Comparison of ENCODE assay signal across 17 mouse cellular contexts in genomic region chr8:127214338-127214737, GRCm38 (mm10).
DNase-seq lines count a peak whose midpoint lies in the region; ATAC-seq lines count a peak whose summit lies in the region.
"Had no signal": no experiment of that assay in that cellular context is flagged by ENCODE, and none has a peak within 500 bp of the region (broad histone marks: within the 10 kb centered on the region; RNA-seq: fewer than 3 reads in every experiment).

No protein-coding gene starts in this region.

- WGBS in hindbrain, embryonic 12.5 days, result 67% methylated on average over 8 of the region's 8 CpGs
- WGBS in hindbrain, embryonic 11.5 days, result 91% methylated on average over 8 of the region's 8 CpGs
- 55% methylated on average over 8 of the region's 8 CpGs for WGBS in forebrain, embryonic 11.5 days
- 67% methylated on average over 8 of the region's 8 CpGs for WGBS in limb, embryonic 11.5 days
- WGBS in kidney, embryonic 16.5 days, result 77% methylated on average over 8 of the region's 8 CpGs

- no peak for ATAC-seq in hindbrain, embryonic 12.5 days (ENCODE audit: low FRiP score)
- ATAC-seq in hindbrain, embryonic 11.5 days (ENCODE audit: low FRiP score), result no peak
- peak; percentile 20 for ATAC-seq in forebrain, embryonic 11.5 days (replicated peaks; ENCODE audit: low FRiP score)
- peak; percentile 27; the same call in 1 of the 2 replicates for ATAC-seq in limb, embryonic 11.5 days (ENCODE audit: insufficient number of reproducible peaks, low FRiP score, low TSS enrichment, low read depth)
- no peak for ATAC-seq in kidney, embryonic 16.5 days (ENCODE audit: low FRiP score, low TSS enrichment)
- ATAC-seq in granulocyte monocyte progenitor cell, adult 5-6 weeks (replicated peaks; ENCODE audit: poor library complexity, severe bottlenecking), result no peak

- H3K4me2 ChIP-seq in hindbrain, embryonic 12.5 days (replicated peaks), result no peak overlapping the region
- H3K4me2 ChIP-seq in hindbrain, embryonic 11.5 days (replicated peaks; ENCODE audit: low read depth, low read length), result no peak overlapping the region
- no peak overlapping the region for H3K4me2 ChIP-seq in forebrain, embryonic 11.5 days (ENCODE audit: low read depth, low read length, severe bottlenecking)
- H3K4me2 ChIP-seq in limb, embryonic 11.5 days (ENCODE audit: low read depth, severe bottlenecking), result no peak overlapping the region
- H3K4me2 ChIP-seq in kidney, embryonic 16.5 days (replicated peaks; ENCODE audit: low read depth, low read length), result no peak overlapping the region

- H3K36me3 ChIP-seq in hindbrain, embryonic 12.5 days, result no peaks in the 10 kb centered on the region
- no peaks in the 10 kb centered on the region for H3K36me3 ChIP-seq in hindbrain, embryonic 11.5 days (ENCODE audit: control insufficient read depth, insufficient read depth, low read length)
- no peaks in the 10 kb centered on the region for H3K36me3 ChIP-seq in forebrain, embryonic 11.5 days (ENCODE audit: control insufficient read depth, insufficient read depth, low read length)
- H3K36me3 ChIP-seq in limb, embryonic 11.5 days (ENCODE audit: control insufficient read depth, insufficient read depth, low read length), result no peaks in the 10 kb centered on the region
- H3K36me3 ChIP-seq in kidney, embryonic 16.5 days (ENCODE audit: insufficient read depth, low read length), result no peaks in the 10 kb centered on the region

- H3K27ac ChIP-seq in hindbrain, embryonic 12.5 days, result peak overlapping the region; percentile 66
- H3K27ac ChIP-seq in hindbrain, embryonic 11.5 days (ENCODE audit: low read depth, low read length), result no peak overlapping the region
- peak overlapping the region; percentile 25; the same call in 1 of the 2 replicates for H3K27ac ChIP-seq in forebrain, embryonic 11.5 days (ENCODE audit: low read depth, low read length)
- H3K27ac ChIP-seq in limb, embryonic 11.5 days (replicated peaks; ENCODE audit: low read depth, low read length), result peak overlapping the region; percentile 73
- H3K27ac ChIP-seq in kidney, embryonic 16.5 days (ENCODE audit: low read length), result no peak overlapping the region

- H3K9me3 ChIP-seq in hindbrain, embryonic 12.5 days (replicated peaks), result no peaks in the 10 kb centered on the region
- no peaks in the 10 kb centered on the region for H3K9me3 ChIP-seq in hindbrain, embryonic 11.5 days (ENCODE audit: control insufficient read depth, low read length)
- H3K9me3 ChIP-seq in forebrain, embryonic 11.5 days (ENCODE audit: control insufficient read depth, low read length), result no peaks in the 10 kb centered on the region
- H3K9me3 ChIP-seq in limb, embryonic 11.5 days (ENCODE audit: control insufficient read depth, low read length), result no peaks in the 10 kb centered on the region
- H3K9me3 ChIP-seq in kidney, embryonic 16.5 days (ENCODE audit: low read length), result no peaks in the 10 kb centered on the region

- no peaks in the 10 kb centered on the region for H3K27me3 ChIP-seq in hindbrain, embryonic 12.5 days
- no peaks in the 10 kb centered on the region for H3K27me3 ChIP-seq in hindbrain, embryonic 11.5 days (ENCODE audit: control insufficient read depth, insufficient read depth, low read length)
- H3K27me3 ChIP-seq in forebrain, embryonic 11.5 days (ENCODE audit: control insufficient read depth, insufficient read depth, low read length), result no peaks in the 10 kb centered on the region
- H3K27me3 ChIP-seq in limb, embryonic 11.5 days (ENCODE audit: control insufficient read depth, insufficient read depth, low read length), result no peaks in the 10 kb centered on the region
- H3K27me3 ChIP-seq in kidney, embryonic 16.5 days (ENCODE audit: insufficient read depth, low read length), result no peaks in the 10 kb centered on the region

- no peak overlapping the region for H3K9ac ChIP-seq in hindbrain, embryonic 12.5 days
- H3K9ac ChIP-seq in hindbrain, embryonic 11.5 days (ENCODE audit: low read depth, low read length), result no peak overlapping the region
- no peak overlapping the region for H3K9ac ChIP-seq in forebrain, embryonic 11.5 days (ENCODE audit: low read length)
- H3K9ac ChIP-seq in limb, embryonic 11.5 days (ENCODE audit: low read length), result no peak overlapping the region
- no peak overlapping the region for H3K9ac ChIP-seq in kidney, embryonic 16.5 days (replicated peaks; ENCODE audit: low read length)

- DNase-seq in hindbrain, embryonic 11.5 days (ENCODE audit: low spot score), result no peak
- peak; percentile 27 for DNase-seq in NIH3T3 (ENCODE audit: low read depth)
- no peak for DNase-seq in forebrain, embryonic 11.5 days (ENCODE audit: low spot score)
- no peak for DNase-seq in limb, embryonic 11.5 days (ENCODE audit: low spot score)
- no peak for DNase-seq in adrenal gland, adult (ENCODE audit: inconsistent age in 2 of 2, low spot score in 1 of 2)
- DNase-seq: adrenal gland, adult 2 months; cerebellum, postnatal 36 days; heart, postnatal 14 days; kidney, adult 2 months; liver; lung, postnatal 14 days; right cerebral cortex, adult 18-20 months had no signal

- peaks cover 13% of the 10 kb centered on the region for H3K4me1 ChIP-seq in hindbrain, embryonic 12.5 days
- H3K4me1 ChIP-seq in hindbrain, embryonic 11.5 days (replicated peaks; ENCODE audit: control insufficient read depth, insufficient read depth, low read length), result no peaks in the 10 kb centered on the region
- H3K4me1 ChIP-seq in forebrain, embryonic 11.5 days (replicated peaks; ENCODE audit: control insufficient read depth, insufficient read depth, low read length), result peaks cover 4% of the 10 kb centered on the region; the same call in 1 of the 2 replicates
- H3K4me1 ChIP-seq in limb, embryonic 11.5 days (ENCODE audit: control insufficient read depth, insufficient read depth, low read length), result peaks cover 24% of the 10 kb centered on the region
- peaks cover 4% of the 10 kb centered on the region for H3K4me1 ChIP-seq in kidney, embryonic 16.5 days (ENCODE audit: insufficient read depth, low read length)

- H3K4me3 ChIP-seq in hindbrain, embryonic 12.5 days, result no peak overlapping the region
- no peak overlapping the region for H3K4me3 ChIP-seq in hindbrain, embryonic 11.5 days (ENCODE audit: low read depth, low read length)
- H3K4me3 ChIP-seq in forebrain, embryonic 11.5 days (ENCODE audit: low read depth, low read length), result no peak overlapping the region
- no peak overlapping the region for H3K4me3 ChIP-seq in limb, embryonic 11.5 days (ENCODE audit: low read depth, low read length)
- H3K4me3 ChIP-seq in kidney, embryonic 16.5 days (ENCODE audit: low read length), result no peak overlapping the region
- H3K4me3 ChIP-seq: erythroblast, embryonic 14.5 days; myocyte had no signal

Comparison
In these comparisons a context has a peak if more than half of its experiments do, and no peak if none do; other contexts are left out.
1. H3K27ac ChIP-seq: peak in hindbrain, embryonic 12.5 days (single experiment), forebrain, embryonic 11.5 days (single experiment) and limb, embryonic 11.5 days (single experiment); none in hindbrain, embryonic 11.5 days (single experiment) and kidney, embryonic 16.5 days (single experiment).
2. ATAC-seq: peak in forebrain, embryonic 11.5 days (single experiment) and limb, embryonic 11.5 days (single experiment); none in hindbrain, embryonic 12.5 days (single experiment), hindbrain, embryonic 11.5 days (single experiment), kidney, embryonic 16.5 days (single experiment) and granulocyte monocyte progenitor cell, adult 5-6 weeks (single experiment).